Mouse (Mus musculus): Measurements from ENCODE around the gene Pop7.

DNA sequence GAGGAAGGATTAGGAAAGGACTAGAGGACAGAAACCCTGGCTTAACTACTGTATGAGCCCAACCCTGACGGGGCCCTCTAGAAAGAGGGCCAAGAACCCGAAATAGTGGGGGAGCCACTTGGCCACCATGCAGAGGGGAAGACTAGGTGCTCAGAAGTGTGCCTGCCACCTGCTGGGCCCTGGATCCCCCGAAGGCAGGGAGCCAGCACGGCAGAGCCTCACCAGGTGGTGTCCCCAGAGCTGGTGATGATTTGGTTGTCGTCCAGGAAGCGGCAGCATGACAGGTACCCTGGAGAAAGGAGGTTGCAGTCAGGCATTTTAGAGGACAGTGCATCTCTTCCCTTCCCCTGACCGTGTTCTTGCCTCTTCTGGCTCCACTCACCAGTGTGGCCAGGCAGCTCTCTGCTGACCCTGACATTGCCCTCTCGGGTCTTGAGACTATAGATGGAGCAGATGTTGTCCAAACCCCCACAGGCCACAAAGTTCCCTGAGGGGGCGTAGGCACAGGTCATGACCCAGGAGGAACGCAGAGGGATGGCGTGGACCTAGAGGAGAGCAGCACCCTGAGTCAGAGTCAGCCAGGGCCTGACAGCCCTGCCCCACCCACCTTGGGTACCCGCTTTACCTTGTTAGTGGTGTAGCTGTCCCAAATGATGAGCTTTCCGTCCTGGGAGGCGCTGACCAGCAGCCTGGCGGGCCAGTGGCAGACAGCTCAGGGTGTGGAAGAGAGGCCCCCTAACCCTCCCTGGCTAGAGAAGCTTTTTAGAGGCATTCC, 27.1 kb upstream of the Pop7 start:
- TF ChIP-seq CEBPB (IDR thresholded peaks at IDR 0.05; ENCODE audit: insufficient read depth, poor library complexity, severe bottlenecking), result no peak
- TF ChIP-seq POLR2A (IDR thresholded peaks at IDR 0.05; ENCODE audit: insufficient read length, low read depth), result peak; percentile 39
- TF ChIP-seq POLR2AphosphoS2 (IDR thresholded peaks at IDR 0.05; ENCODE audit: insufficient read length, low read depth), result peak; percentile 18
- TF ChIP-seq MAX (IDR thresholded peaks at IDR 0.05; ENCODE audit: low read depth), result no peak
- no peak for TF ChIP-seq E2F4 (IDR thresholded peaks at IDR 0.05; ENCODE audit: insufficient read depth)
- TF ChIP-seq USF1 (IDR thresholded peaks at IDR 0.05; ENCODE audit: low read depth), result no peak
- TF ChIP-seq MYOD1 (IDR thresholded peaks at IDR 0.05; ENCODE audit: control insufficient read depth in 1 of 3, insufficient read length in 2 of 3, low read depth in 2 of 3), result no peak
- no peak for TF ChIP-seq TCF12 (IDR thresholded peaks at IDR 0.05; ENCODE audit: insufficient read depth, poor library complexity, severe bottlenecking)
- no peak for TF ChIP-seq SRF (IDR thresholded peaks at IDR 0.05; ENCODE audit: control insufficient read depth, insufficient read length, low read depth)
